ENCODE assay signal across 10 mouse cellular contexts in genomic region chr17:63289317-63289913, GRCm38 (mm10).
DNase-seq lines count a peak whose midpoint lies in the region; ATAC-seq and TF ChIP-seq lines count a peak whose summit lies in the region.
"Had no signal": no experiment of that assay in that cellular context is flagged by ENCODE, and none has a peak within 500 bp of the region (broad histone marks: within the 10 kb centered on the region; RNA-seq: fewer than 3 reads in every experiment).

No protein-coding gene starts in this region.

- H3K27me3 ChIP-seq in limb, embryonic 14.5 days (ENCODE audit: control insufficient read depth, insufficient read depth, low read length): no peaks in the 10 kb centered on the region
- no peaks in the 10 kb centered on the region for H3K27me3 ChIP-seq in limb, embryonic 10.5 days (ENCODE audit: low read depth, poor library complexity, severe bottlenecking)
- H3K27me3 ChIP-seq in lung, postnatal 0 days (replicated peaks; ENCODE audit: insufficient read depth, low read length): no peaks in the 10 kb centered on the region
- no peaks in the 10 kb centered on the region for H3K27me3 ChIP-seq in hindbrain, embryonic 16.5 days (replicated peaks; ENCODE audit: control insufficient read depth, insufficient read depth, low read length)

- H3K9ac ChIP-seq in limb, embryonic 14.5 days (ENCODE audit: low read depth, low read length, severe bottlenecking): no peak overlapping the region
- H3K9ac ChIP-seq in lung, postnatal 0 days (replicated peaks; ENCODE audit: low read depth): no peak overlapping the region
- no peak overlapping the region for H3K9ac ChIP-seq in hindbrain, embryonic 16.5 days (ENCODE audit: low read depth, low read length)
- H3K9ac ChIP-seq: hindbrain, embryonic 14.5 days had no signal

- WGBS in limb, embryonic 14.5 days: 85% methylated on average over 1 of the region's 1 CpGs
- 90% methylated on average over 1 of the region's 1 CpGs for WGBS in limb, embryonic 10.5 days
- 29% methylated on average over 1 of the region's 1 CpGs for WGBS in lung, postnatal 0 days
- 90% methylated on average over 1 of the region's 1 CpGs for WGBS in hindbrain, embryonic 16.5 days

- H3K4me1 ChIP-seq in limb, embryonic 14.5 days (ENCODE audit: control insufficient read depth, insufficient read depth, low read length): peaks cover 9% of the 10 kb centered on the region; the same call in 1 of the 2 replicates
- no peaks in the 10 kb centered on the region for H3K4me1 ChIP-seq in limb, embryonic 10.5 days
- H3K4me1 ChIP-seq in lung, postnatal 0 days (ENCODE audit: insufficient read depth, low read depth, low read length): peaks cover 13% of the 10 kb centered on the region; the same call in 1 of the 2 replicates
- H3K4me1 ChIP-seq in hindbrain, embryonic 16.5 days (ENCODE audit: control insufficient read depth, insufficient read depth, low read depth, low read length): peaks cover 7% of the 10 kb centered on the region

- no peaks in the 10 kb centered on the region for H3K36me3 ChIP-seq in limb, embryonic 14.5 days (ENCODE audit: control insufficient read depth, insufficient read depth, low read length)
- H3K36me3 ChIP-seq in limb, embryonic 10.5 days: no peaks in the 10 kb centered on the region
- H3K36me3 ChIP-seq in lung, postnatal 0 days (ENCODE audit: insufficient read depth, low read length): no peaks in the 10 kb centered on the region
- H3K36me3 ChIP-seq in hindbrain, embryonic 16.5 days (ENCODE audit: control insufficient read depth, insufficient read depth, low read length): no peaks in the 10 kb centered on the region

- TF ChIP-seq POLR2A in limb, embryonic 14.5 days (IDR thresholded peaks at IDR 0.05; ENCODE audit: borderline replicate concordance, extremely low read depth, insufficient read depth, insufficient read length): no peak

- no peak overlapping the region for H3K27ac ChIP-seq in limb, embryonic 14.5 days (replicated peaks; ENCODE audit: low read depth, low read length)
- no peak overlapping the region for H3K27ac ChIP-seq in limb, embryonic 10.5 days
- H3K27ac ChIP-seq in lung, postnatal 0 days (ENCODE audit: low read length): no peak overlapping the region
- H3K27ac ChIP-seq in hindbrain, embryonic 16.5 days (ENCODE audit: low read depth, low read length): no peak overlapping the region
- H3K27ac ChIP-seq: hindbrain, embryonic 14.5 days had no signal

- H3K4me2 ChIP-seq in limb, embryonic 14.5 days (replicated peaks; ENCODE audit: low read depth, low read length, severe bottlenecking): no peak overlapping the region
- no peak overlapping the region for H3K4me2 ChIP-seq in lung, postnatal 0 days (replicated peaks; ENCODE audit: low read depth, low read length)
- H3K4me2 ChIP-seq in hindbrain, embryonic 16.5 days (ENCODE audit: low read length): no peak overlapping the region
- H3K4me2 ChIP-seq: hindbrain, embryonic 14.5 days had no signal

- no peak for TF ChIP-seq CTCF in lung, postnatal 0 days (IDR thresholded peaks at IDR 0.05)

- H3K9me3 ChIP-seq in limb, embryonic 14.5 days (ENCODE audit: control insufficient read depth, low read length): no peaks in the 10 kb centered on the region
- H3K9me3 ChIP-seq in limb, embryonic 10.5 days (replicated peaks): no peaks in the 10 kb centered on the region
- H3K9me3 ChIP-seq in lung, postnatal 0 days (ENCODE audit: low read length): no peaks in the 10 kb centered on the region
- no peaks in the 10 kb centered on the region for H3K9me3 ChIP-seq in hindbrain, embryonic 16.5 days (ENCODE audit: control insufficient read depth, low read length)

- H3K4me3 ChIP-seq in limb, embryonic 14.5 days (replicated peaks; ENCODE audit: low read length): no peak overlapping the region
- H3K4me3 ChIP-seq in limb, embryonic 10.5 days: no peak overlapping the region
- H3K4me3 ChIP-seq in lung, postnatal 0 days (ENCODE audit: low read depth, low read length): no peak overlapping the region
- no peak overlapping the region for H3K4me3 ChIP-seq in hindbrain, embryonic 16.5 days (ENCODE audit: low read length)

- no peak for TF ChIP-seq EP300 in lung, postnatal 0 days (IDR thresholded peaks at IDR 0.05)

- peak; percentile 12 for DNase-seq in adrenal gland, postnatal 14 days
- no peak for DNase-seq in adrenal gland, adult 8-10 months
- peak; percentile 20 for DNase-seq in limb, embryonic 14.5 days (ENCODE audit: low spot score)
- no peak for DNase-seq in limb, embryonic 10.5 days (ENCODE audit: low spot score)
- DNase-seq in cerebellum, postnatal 10 days: peak; percentile 75 to 81
- peak; percentile 44 for DNase-seq in lung, postnatal 0 days (ENCODE audit: low spot score)
- no peak for DNase-seq in spleen, adult 12 weeks (ENCODE audit: low spot score)

- ATAC-seq in limb, embryonic 14.5 days (ENCODE audit: low FRiP score, low read depth): no peak
- 0 out of 2 replicates have a peak, but pooled peaks have one; percentile 20 for ATAC-seq in lung, postnatal 0 days
- no peak for ATAC-seq in hindbrain, embryonic 16.5 days
- ATAC-seq: forebrain, embryonic 14.5 days had no signal

Comparison
In these comparisons a context has a peak if more than half of its experiments do, and no peak if none do; other contexts are left out.
1. DNase-seq: peak in adrenal gland, postnatal 14 days (single experiment), limb, embryonic 14.5 days (single experiment), cerebellum, postnatal 10 days (2 of 2) and lung, postnatal 0 days (single experiment); none in adrenal gland, adult 8-10 months (single experiment), limb, embryonic 10.5 days (single experiment) and spleen, adult 12 weeks (single experiment).